In the genomic region with DNA sequence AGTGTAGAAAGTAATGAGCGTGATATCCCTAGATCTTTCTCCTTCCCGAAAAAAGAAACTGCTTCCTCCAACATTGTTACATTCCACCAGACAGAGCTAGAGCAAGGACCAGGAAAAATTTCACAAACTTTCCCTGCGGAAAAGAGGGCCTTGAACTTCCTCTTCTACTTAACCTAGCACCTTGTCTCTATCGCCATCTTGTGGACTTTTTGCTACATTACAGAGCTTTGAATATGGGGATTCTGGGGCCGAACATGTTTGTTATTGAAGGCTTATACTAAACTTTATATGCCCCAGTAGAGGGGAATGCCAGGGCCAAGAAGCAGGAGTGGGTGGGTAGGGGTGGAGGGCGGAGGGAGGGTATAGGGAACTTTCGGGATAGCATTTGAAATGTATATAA, we compare ENCODE assay signal across 8 mouse cellular contexts. TPM values are rescaled to one million over a fixed set of nuclear protein-coding genes. Genes with fewer than 3 reads are reported as not detected.
DNase-seq lines count a peak whose midpoint lies in the region; ATAC-seq and TF ChIP-seq lines count a peak whose summit lies in the region.

No protein-coding gene starts in this region.

- DNase-seq in kidney, adult 18-20 months, result peak; percentile 16
- DNase-seq in 416B (ENCODE audit: low read depth), result peak; percentile 79
- peak; percentile 40 for DNase-seq in embryo, embryonic 11.5 days (ENCODE audit: low read depth, low spot score)
- peak; percentile 59 for DNase-seq in naive thymus-derived CD4-positive, alpha-beta T cell, adult 2 months (ENCODE audit: low read depth)
- no peak for DNase-seq in gastrocnemius, postnatal 4 days (ENCODE audit: low spot score in 2 of 2)

- no peaks in the 10 kb centered on the region for H3K4me1 ChIP-seq in kidney, embryonic 14.5 days (ENCODE audit: control insufficient read depth, insufficient read depth, low read length)
- H3K4me1 ChIP-seq in ES-Bruce4 (ENCODE audit: control insufficient read depth, insufficient read depth, low read length), result peaks cover 1% of the 10 kb centered on the region

- no peak for TF ChIP-seq POLR2A in ES-Bruce4 (IDR thresholded peaks at IDR 0.05; ENCODE audit: insufficient read depth, low read length)

- no peak for TF ChIP-seq CTCF in ES-Bruce4 (IDR thresholded peaks at IDR 0.05; ENCODE audit: low read depth, low read length)

- peaks cover 16% of the 10 kb centered on the region; the same call in 1 of the 2 replicates for H3K27me3 ChIP-seq in kidney, embryonic 14.5 days (ENCODE audit: control insufficient read depth, insufficient read depth, low read length)
- no peaks in the 10 kb centered on the region for H3K27me3 ChIP-seq in ES-Bruce4 (ENCODE audit: control insufficient read depth, insufficient read depth, low read length, poor library complexity, severe bottlenecking)

- no peak overlapping the region for H3K27ac ChIP-seq in kidney, embryonic 14.5 days (ENCODE audit: low read depth, low read length)
- peak overlapping the region; percentile 16; the same call in 1 of the 2 replicates for H3K27ac ChIP-seq in ES-Bruce4 (ENCODE audit: insufficient read depth, low read length)

- no peak overlapping the region for H3K9ac ChIP-seq in kidney, embryonic 14.5 days (ENCODE audit: low read depth, low read length)
- no peak overlapping the region for H3K9ac ChIP-seq in ES-Bruce4 (ENCODE audit: low read depth, poor library complexity, severe bottlenecking)

- no peak overlapping the region for H3K4me2 ChIP-seq in kidney, embryonic 14.5 days (replicated peaks; ENCODE audit: low read depth, low read length)

- H3K36me3 ChIP-seq in kidney, embryonic 14.5 days (ENCODE audit: control insufficient read depth, insufficient read depth, low read length), result no peaks in the 10 kb centered on the region
- no peaks in the 10 kb centered on the region for H3K36me3 ChIP-seq in ES-Bruce4 (ENCODE audit: control insufficient read depth, insufficient read depth, low read length, poor library complexity, severe bottlenecking)

- 37% methylated on average over 7 of the region's 7 CpGs for WGBS in kidney, embryonic 14.5 days

- no peak for ATAC-seq in kidney, embryonic 14.5 days (ENCODE audit: low FRiP score, low TSS enrichment)
- ATAC-seq in frontal cortex, adult (ENCODE audit: low TSS enrichment), result no peak

- TF ChIP-seq EP300 in ES-Bruce4 (IDR thresholded peaks at IDR 0.05; ENCODE audit: insufficient read depth, low read depth, low read length), result no peak

- no peak overlapping the region for H3K4me3 ChIP-seq in kidney, embryonic 14.5 days (ENCODE audit: low read length)
- no peak overlapping the region for H3K4me3 ChIP-seq in ES-Bruce4 (ENCODE audit: low read depth, low read length)

- H3K9me3 ChIP-seq in kidney, embryonic 14.5 days (ENCODE audit: control insufficient read depth, low read length), result no peaks in the 10 kb centered on the region
- H3K9me3 ChIP-seq in ES-Bruce4 (replicated peaks; ENCODE audit: control insufficient read depth, insufficient read depth, low read length, poor library complexity, severe bottlenecking), result no peaks in the 10 kb centered on the region

RNA-seq across cellular contexts. Expression of a gene that starts 21.9 kb away (rescaled TPM):
- not detected in 2 replicates for polyA plus RNA-seq in kidney, embryonic 14.5 days (2014; fragmentation: Nextera tagmentation; extraction: Ambion mirVana)
- polyA plus RNA-seq in ES-Bruce4 (2011; ENCODE audit: insufficient read depth, insufficient read length, low read depth, missing spikeins), result not detected in 2 replicates
- not detected for total RNA-seq in gastrocnemius, postnatal 4 days (2021)

RNA-seq across cellular contexts. Expression of a gene that starts 29.5 kb away (rescaled TPM):
- polyA plus RNA-seq in kidney, embryonic 14.5 days (2014; fragmentation: Nextera tagmentation; extraction: Ambion mirVana), result 0.24 TPM in 1 of 2 replicates, not detected in the other
- 0.75 and 0.84 TPM in 2 replicates for polyA plus RNA-seq in ES-Bruce4 (2011; ENCODE audit: insufficient read depth, insufficient read length, low read depth, missing spikeins)
- total RNA-seq in gastrocnemius, postnatal 4 days (2021), result under 1 TPM in 1 of 2 experiments, not detected in 1; 0.47 TPM

Comparison
In these comparisons a context has a peak if more than half of its experiments do, and no peak if none do; other contexts are left out.
1. DNase-seq: peak in kidney, adult 18-20 months (single experiment), 416B (single experiment), embryo, embryonic 11.5 days (single experiment) and naive thymus-derived CD4-positive, alpha-beta T cell, adult 2 months (single experiment); none in gastrocnemius, postnatal 4 days (0 of 2).